Mouse (Mus musculus): Measurements from ENCODE around the gene Atoh8. TPM values are rescaled to one million over a fixed set of nuclear protein-coding genes. Genes with fewer than 3 reads are reported as not detected.

Gene Atoh8
- total RNA-seq, 1 experiment from 2014 or later = 0.82 TPM

- ATAC-seq (replicated peaks; ENCODE audit: low read depth, poor library complexity, severe bottlenecking) = 0 out of 2 replicates have a peak, but pooled peaks have one; percentile 15
Measured at GRCm38 (mm10) chr6:72161751-72162150, 73.6 kb downstream of the Atoh8 start.

GRCm38 (mm10) chr6:72160991-72161390 lies 74.4 kb downstream of the Atoh8 start:
- ATAC-seq (replicated peaks; ENCODE audit: low read depth, poor library complexity, severe bottlenecking) = no peak

DNA sequence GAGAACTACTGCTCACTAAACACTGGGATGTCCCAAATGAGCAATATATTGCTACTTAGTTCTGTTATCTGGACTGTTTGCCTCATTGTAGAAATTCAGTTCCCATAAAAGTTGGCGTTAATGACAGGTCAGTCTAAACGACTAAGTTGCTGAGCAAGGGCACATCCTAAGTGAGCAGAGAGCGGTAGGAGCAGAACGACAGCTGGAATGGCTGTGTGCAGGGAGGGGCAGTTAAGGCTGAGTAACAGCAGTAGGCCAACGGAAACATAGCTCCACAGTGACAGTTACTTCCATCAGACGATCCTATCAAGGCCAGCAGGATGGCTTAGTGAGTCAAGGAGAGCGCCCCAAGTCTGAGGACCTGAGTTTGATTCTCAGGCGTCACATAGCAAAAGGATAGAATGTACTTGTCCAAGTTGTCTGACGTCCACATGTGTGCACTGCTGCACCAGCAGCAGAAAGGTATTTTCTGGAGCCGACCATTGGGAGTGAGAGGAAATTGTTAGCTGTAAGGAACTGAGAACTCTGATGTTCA lies 75.4 kb downstream of the Atoh8 start:
- no peak for ATAC-seq (replicated peaks; ENCODE audit: low read depth, poor library complexity, severe bottlenecking)

DNA sequence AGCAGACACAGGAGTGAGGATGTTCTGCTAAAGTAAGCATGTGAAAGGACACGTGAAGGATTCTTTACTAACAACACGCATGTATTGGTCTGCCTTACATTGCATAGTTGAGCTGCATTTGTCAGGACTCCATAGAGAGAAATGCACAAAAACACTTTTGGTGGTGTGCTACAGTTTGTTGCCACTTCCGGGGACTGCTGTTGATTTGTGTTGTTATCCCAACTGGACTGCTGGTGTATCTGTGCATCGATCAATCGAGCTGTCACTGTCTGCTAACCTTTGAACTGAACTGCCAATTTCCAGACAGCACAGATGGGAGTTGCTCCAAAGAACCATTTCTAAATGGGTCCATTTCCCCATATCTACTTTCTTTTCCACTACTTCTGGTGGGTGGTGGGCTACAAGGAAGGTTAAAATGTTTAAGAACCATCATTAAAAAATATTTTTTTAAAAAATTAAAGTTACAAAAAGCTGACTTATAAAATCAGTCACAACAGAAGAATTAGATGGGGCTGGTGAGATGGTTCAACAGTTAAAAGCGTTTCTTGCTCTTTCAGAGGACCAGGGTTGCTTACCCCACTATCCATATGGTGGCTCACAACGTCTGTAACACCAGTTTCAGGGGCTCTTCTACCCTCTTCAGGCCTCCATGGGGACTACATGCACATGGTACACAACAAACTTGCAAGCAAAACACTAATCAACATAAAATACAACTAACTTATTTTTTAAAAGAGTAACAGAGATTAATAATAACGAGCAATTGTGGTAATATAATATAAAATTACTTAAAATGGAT lies 76.2 kb downstream of the Atoh8 start:
- no peak for ATAC-seq (replicated peaks; ENCODE audit: low read depth, poor library complexity, severe bottlenecking)

Other genes with a start within 250 kb of the Atoh8 start
- gene St3gal5, start 138.0 kb downstream of the Atoh8 start, total RNA-seq (2017) = 33.8 and 41.8 TPM in 2 replicates
- gene Sftpb, start 69.0 kb upstream of the Atoh8 start, total RNA-seq (2017) = not detected in 2 replicates
- gene Usp39, start 109.6 kb upstream of the Atoh8 start, total RNA-seq (2017) = 122 and 147 TPM in 2 replicates
- gene 0610030E20Rik, start 111.7 kb upstream of the Atoh8 start, total RNA-seq (2017) = 25.2 and 25.8 TPM in 2 replicates
- 1.2 TPM in 1 of 2 replicates, not detected in the other for gene Tmem150a, start 119.9 kb upstream of the Atoh8 start, total RNA-seq (2017)
- gene Rnf181, start 131.4 kb upstream of the Atoh8 start, total RNA-seq (2017) = 30.2 and 44.7 TPM in 2 replicates
- 83.8 and 85.7 TPM in 2 replicates for gene Vamp5, start 144.9 kb upstream of the Atoh8 start, total RNA-seq (2017)
- gene Vamp8, start 155.1 kb upstream of the Atoh8 start, total RNA-seq (2017) = 281 and 362 TPM in 2 replicates
- gene Ggcx, start 178.7 kb upstream of the Atoh8 start, total RNA-seq (2017) = 6.6 and 12.7 TPM in 2 replicates
- gene Mat2a, start 204.0 kb upstream of the Atoh8 start, total RNA-seq (2017) = 300 and 303 TPM in 2 replicates

Data from common myeloid progenitor, adult 5-6 weeks (primary cell).